Mouse (Mus musculus) heart, embryonic 13.5 days (tissue): ENCODE data around the gene Fam3c. TPM values are rescaled to one million over a fixed set of nuclear protein-coding genes. Genes with fewer than 3 reads are reported as not detected.
A peak's percentile ranks its signal among the peaks of the same experiment; 100 is the strongest.

Experiments
- ATAC-seq: fragments of 200-750 bp; cut with Nextera tagmentation; 2 replicates; pipeline ENCODE4 v1.8.0; 2017; ENCODE audit warnings: moderate TSS enrichment; ENCODE audit not compliant: insufficient number of reproducible peaks, low FRiP score, low TSS enrichment; ENCODE audit errors: extremely low read depth
- H3K27ac ChIP-seq: fragments of 300-500 bp; sonication (generic); replicated peaks from 2 replicates; pipeline ENCODE4 v1.5.1; 2015; ENCODE audit warnings: moderate library complexity, mild to moderate bottlenecking, inconsistent platforms
- H3K27me3 ChIP-seq: fragments of 300-500 bp; sonication (generic); replicated peaks from 2 replicates; pipeline ENCODE4 v1.6.1; 2015; ENCODE audit warnings: mild to moderate bottlenecking, inconsistent platforms
- H3K36me3 ChIP-seq: fragments of 300-500 bp; sonication (generic); 2 replicates; pipeline ENCODE4 v1.6.1; 2015; ENCODE audit warnings: mild to moderate bottlenecking, inconsistent platforms
- H3K4me1 ChIP-seq: fragments of 300-500 bp; sonication (generic); 2 replicates; pipeline ENCODE4 v1.6.1; 2015; ENCODE audit warnings: inconsistent platforms
- H3K4me2 ChIP-seq: fragments of 300-500 bp; sonication (generic); 2 replicates; pipeline ENCODE4 v1.6.1; 2015; ENCODE audit warnings: inconsistent platforms, mild to moderate bottlenecking, moderate library complexity
- H3K4me3 ChIP-seq: fragments of 300-500 bp; sonication (generic); 2 replicates; pipeline ENCODE4 v1.5.1; 2015; ENCODE audit warnings: moderate library complexity, mild to moderate bottlenecking, inconsistent platforms
- H3K9ac ChIP-seq: fragments of 300-500 bp; sonication (generic); 2 replicates; pipeline ENCODE4 v1.6.1; 2015; ENCODE audit warnings: inconsistent platforms, mild to moderate bottlenecking, moderate library complexity
- H3K9me3 ChIP-seq: fragments of 300-500 bp; sonication (generic); 2 replicates; pipeline ENCODE4 v1.6.1; 2016; ENCODE audit warnings: inconsistent platforms
- WGBS: fragments of 180-500 bp; shearing (Covaris S2); methylation state at CpG from one replicate; pipeline ENCODE4 v1.1.7; 2015; ENCODE audit warnings: mixed read lengths; 5-methylcytosine and 5-hydroxymethylcytosine counted together
- polyA plus RNA-seq: library from polyadenylated mRNA; unstranded; fragments of >200 nt; fragmentation: Nextera tagmentation; extraction: Ambion mirVana; gene quantifications from 2 replicates; pipeline ENCODE4 v1.2.1, GENCODE M21; 2015

The Fam3c gene
- polyA plus RNA-seq, 1 experiment from 2014 or later: 43.1 TPM

DNA sequence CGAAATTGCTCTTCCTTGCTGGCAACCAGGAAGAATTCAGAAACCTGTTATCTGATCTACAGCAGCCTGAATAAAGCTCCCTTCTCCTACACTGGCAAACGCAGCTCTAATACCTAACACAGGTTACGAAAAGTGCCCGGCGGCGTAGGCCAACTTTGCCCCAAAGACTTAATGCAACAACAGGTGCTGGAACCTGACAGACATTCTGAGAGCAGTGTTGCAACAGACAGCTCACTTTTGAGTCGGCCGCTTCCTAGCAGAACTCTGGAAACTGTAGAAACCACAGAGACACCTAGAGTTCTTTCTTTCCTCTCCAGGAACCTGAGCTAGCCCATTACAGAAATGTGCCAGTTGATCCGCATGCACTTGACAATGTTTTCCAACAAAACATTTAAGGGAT lies 4.5 kb downstream of the Fam3c start:
- ATAC-seq: no peak
- Histone ChIP-seq H3K4me3 (no peak overlapping the region), H3K9ac (no peak overlapping the region), H3K4me1 (peaks cover 57% of the 10 kb centered on the region), H3K4me2 (no peak overlapping the region), H3K27ac (no peak overlapping the region), H3K36me3 (no peaks in the 10 kb centered on the region), H3K27me3 (no peaks in the 10 kb centered on the region), H3K9me3 (no peaks in the 10 kb centered on the region)
- WGBS: 69% methylated on average over 9 of the region's 9 CpGs

DNA sequence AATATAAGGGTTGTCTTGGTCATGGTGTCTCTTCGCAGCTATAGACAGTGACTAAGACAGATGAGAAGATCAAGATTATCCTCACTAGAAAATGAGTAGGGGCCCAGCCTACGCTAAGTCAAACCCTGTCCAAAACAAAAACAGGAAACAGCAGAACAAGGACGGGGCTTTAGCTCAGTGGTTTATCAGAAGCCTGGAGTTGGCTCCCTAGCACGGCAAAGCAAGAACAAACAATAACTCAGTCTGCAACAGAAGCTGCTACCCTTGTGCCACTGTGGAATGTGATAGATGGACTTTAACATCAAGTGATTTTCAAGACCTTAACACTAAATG lies 5.8 kb downstream of the Fam3c start:
- H3K36me3 ChIP-seq: no peaks in the 10 kb centered on the region
- WGBS: 32% methylated on average over 4 of the region's 4 CpGs
- H3K27ac ChIP-seq: 0 out of 2 replicates have a peak overlapping the region, but pooled peaks have one; percentile 24
- no peaks in the 10 kb centered on the region for H3K27me3 ChIP-seq
- peak overlapping the region; percentile 26 for H3K4me2 ChIP-seq
- no peak overlapping the region for H3K9ac ChIP-seq
- no peak for ATAC-seq
- H3K4me1 ChIP-seq: peaks cover 63% of the 10 kb centered on the region
- H3K4me3 ChIP-seq: no peak overlapping the region
- no peaks in the 10 kb centered on the region for H3K9me3 ChIP-seq

DNA sequence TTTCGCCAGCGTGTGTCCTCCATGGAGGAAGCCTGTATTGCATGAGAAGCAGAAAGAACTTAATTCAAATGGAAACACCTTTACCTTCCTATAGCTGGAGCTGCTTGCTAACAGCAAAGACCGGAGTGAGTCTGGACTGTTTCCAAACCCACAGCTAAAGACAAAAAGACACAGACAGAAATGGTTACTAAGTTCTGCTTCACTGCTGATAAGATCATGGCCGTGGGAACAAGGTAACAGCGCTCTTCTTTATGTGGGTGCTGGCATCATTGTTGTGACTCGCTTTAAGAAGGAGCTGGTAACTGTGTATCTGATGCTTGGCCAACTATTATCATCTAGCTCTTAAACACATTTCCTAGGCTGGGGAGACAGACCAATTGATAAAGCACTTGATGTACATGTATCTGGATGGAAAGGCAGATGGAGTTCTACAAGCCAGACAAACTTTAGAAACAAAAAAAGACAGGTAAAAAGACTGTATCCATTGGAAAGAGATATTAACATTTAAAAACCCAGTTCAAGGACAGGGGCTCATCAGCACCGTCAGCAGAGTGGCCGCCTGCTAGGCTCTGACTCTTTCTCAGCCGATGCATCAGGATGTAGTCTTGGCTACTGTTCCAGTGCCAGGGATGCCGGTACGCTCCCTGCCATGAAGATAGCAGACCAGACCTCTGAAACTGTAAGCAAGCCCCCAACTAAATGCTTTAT lies 6.4 kb downstream of the Fam3c start:
- Histone ChIP-seq H3K27me3 (no peaks in the 10 kb centered on the region), H3K4me3 (no peak overlapping the region), H3K9ac (no peak overlapping the region), H3K9me3 (no peaks in the 10 kb centered on the region), H3K4me2 (peak overlapping the region; percentile 26; the same call in 1 of the 2 replicates), H3K36me3 (no peaks in the 10 kb centered on the region), H3K27ac (no peak overlapping the region), H3K4me1 (peaks cover 63% of the 10 kb centered on the region)
- 77% methylated on average over 11 of the region's 11 CpGs for WGBS
- ATAC-seq: no peak

DNA sequence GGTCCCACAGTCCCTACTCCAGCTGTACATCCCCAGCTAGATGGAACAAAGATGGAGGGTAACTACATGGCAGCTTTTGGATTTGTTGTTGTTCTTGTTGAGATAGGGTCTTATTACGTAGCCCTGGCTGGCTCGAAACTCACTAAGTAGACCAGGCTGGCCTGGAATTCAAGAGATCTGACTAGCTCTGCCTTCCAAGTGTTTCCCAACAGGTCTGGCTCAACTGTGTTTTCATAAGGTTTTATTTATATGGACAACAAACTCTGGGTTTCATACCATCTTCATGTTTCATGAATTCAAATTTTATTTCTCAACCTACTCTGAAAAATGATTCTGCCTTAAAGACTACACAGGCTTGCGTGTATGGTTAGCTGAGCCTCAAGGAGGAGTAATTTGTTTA lies 7.1 kb downstream of the Fam3c start:
- Histone ChIP-seq H3K4me3 (no peak overlapping the region), H3K9ac (no peak overlapping the region), H3K27ac (no peak overlapping the region), H3K4me1 (peaks cover 63% of the 10 kb centered on the region), H3K9me3 (no peaks in the 10 kb centered on the region), H3K27me3 (no peaks in the 10 kb centered on the region), H3K4me2 (no peak overlapping the region), H3K36me3 (no peaks in the 10 kb centered on the region)
- no peak for ATAC-seq
- 94% methylated on average over 3 of the region's 3 CpGs for WGBS

DNA sequence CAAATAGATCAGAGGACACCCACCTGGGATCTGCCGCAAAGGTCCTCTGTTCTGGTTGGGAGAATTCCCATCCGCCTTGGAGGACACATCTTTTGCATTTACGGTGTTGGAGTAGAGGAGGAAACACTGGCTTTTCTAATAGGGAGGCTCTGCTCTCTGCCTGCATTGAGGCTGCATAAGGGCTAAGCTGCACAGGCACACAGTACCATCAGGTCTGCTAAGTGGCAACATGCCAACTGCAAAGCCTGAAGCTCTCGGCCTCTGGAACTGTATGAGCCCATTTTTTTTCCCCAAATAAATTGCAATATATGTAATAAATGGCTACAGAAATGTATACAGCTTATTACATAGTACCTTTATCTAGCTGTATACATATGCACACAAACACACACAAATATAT lies 7.9 kb downstream of the Fam3c start:
- H3K27me3 ChIP-seq: no peaks in the 10 kb centered on the region
- no peaks in the 10 kb centered on the region for H3K9me3 ChIP-seq
- H3K4me1 ChIP-seq: peaks cover 62% of the 10 kb centered on the region
- H3K36me3 ChIP-seq: no peaks in the 10 kb centered on the region
- WGBS: 60% methylated on average over 4 of the region's 4 CpGs
- ATAC-seq: no peak
- peak overlapping the region; percentile 29; the same call in 1 of the 2 replicates for H3K9ac ChIP-seq
- no peak overlapping the region for H3K4me3 ChIP-seq
- H3K4me2 ChIP-seq: no peak overlapping the region
- H3K27ac ChIP-seq: 0 out of 2 replicates have a peak overlapping the region, but pooled peaks have one; percentile 20

DNA sequence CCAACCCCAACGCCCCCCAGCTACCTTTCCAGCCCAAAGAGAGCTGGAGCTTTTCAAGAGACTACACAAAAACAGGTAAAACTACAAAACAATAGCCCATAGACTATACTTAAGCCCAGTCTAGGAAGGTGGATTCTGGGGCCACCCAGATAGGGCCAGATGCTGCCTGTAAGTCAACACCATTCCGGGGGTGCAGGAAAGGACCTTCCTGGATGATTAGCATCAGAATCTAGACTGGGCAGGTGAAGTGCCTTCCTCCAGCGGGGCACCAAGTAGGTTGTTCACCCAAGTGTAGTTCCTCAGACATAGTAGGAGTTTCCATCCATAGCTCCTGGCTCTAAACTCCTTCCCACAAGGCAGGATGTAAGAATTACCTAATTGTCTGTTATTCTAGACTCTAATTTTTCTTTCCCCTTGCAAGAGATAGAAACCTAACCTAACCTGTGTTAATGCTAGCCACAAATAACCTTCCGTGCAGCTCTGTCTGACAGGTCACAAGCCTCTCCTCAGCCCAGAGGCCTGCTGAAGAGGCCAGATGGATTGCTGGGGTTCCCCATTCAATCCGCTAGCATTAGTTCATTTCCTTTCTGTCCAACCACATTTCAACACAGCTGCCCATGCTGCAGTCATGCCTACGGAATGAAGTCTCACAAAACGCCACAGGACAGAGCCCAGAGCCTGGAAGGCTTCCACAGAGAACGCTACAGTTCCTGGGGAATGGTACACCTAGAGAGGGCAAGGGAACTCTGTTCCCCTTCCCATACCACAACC lies 8.7 kb downstream of the Fam3c start:
- peak overlapping the region; percentile 29; the same call in 1 of the 2 replicates for H3K9ac ChIP-seq
- WGBS: 62% methylated on average over 8 of the region's 8 CpGs
- H3K9me3 ChIP-seq: no peaks in the 10 kb centered on the region
- H3K27me3 ChIP-seq: no peaks in the 10 kb centered on the region
- H3K27ac ChIP-seq: peak overlapping the region; percentile 20
- H3K36me3 ChIP-seq: no peaks in the 10 kb centered on the region
- no peak overlapping the region for H3K4me3 ChIP-seq
- H3K4me1 ChIP-seq: peaks cover 60% of the 10 kb centered on the region
- no peak for ATAC-seq
- no peak overlapping the region for H3K4me2 ChIP-seq

- H3K9me3 ChIP-seq: no peaks in the 10 kb centered on the region
- 32% methylated on average over 6 of the region's 6 CpGs for WGBS
- H3K27me3 ChIP-seq: no peaks in the 10 kb centered on the region
- no peak for ATAC-seq
- no peak overlapping the region for H3K4me3 ChIP-seq
- H3K4me1 ChIP-seq: peaks cover 47% of the 10 kb centered on the region
- H3K4me2 ChIP-seq: peak overlapping the region; percentile 42
- peak overlapping the region; percentile 76 for H3K27ac ChIP-seq
- H3K9ac ChIP-seq: no peak overlapping the region; the same call in 1 of the 2 replicates
- H3K36me3 ChIP-seq: peaks cover 12% of the 10 kb centered on the region
Measured at GRCm38 (mm10) chr6:22344443-22344842, 11.6 kb downstream of the Fam3c start.

GRCm38 (mm10) chr6:22343706-22344105 lies 12.3 kb downstream of the Fam3c start:
- no peaks in the 10 kb centered on the region for H3K27me3 ChIP-seq
- ATAC-seq: no peak
- H3K9me3 ChIP-seq: no peaks in the 10 kb centered on the region
- H3K36me3 ChIP-seq: peaks cover 14% of the 10 kb centered on the region
- no peak overlapping the region for H3K27ac ChIP-seq
- H3K4me1 ChIP-seq: peaks cover 45% of the 10 kb centered on the region
- H3K4me3 ChIP-seq: no peak overlapping the region
- WGBS: 83% methylated on average over 6 of the region's 6 CpGs
- H3K9ac ChIP-seq: no peak overlapping the region
- no peak overlapping the region for H3K4me2 ChIP-seq

DNA sequence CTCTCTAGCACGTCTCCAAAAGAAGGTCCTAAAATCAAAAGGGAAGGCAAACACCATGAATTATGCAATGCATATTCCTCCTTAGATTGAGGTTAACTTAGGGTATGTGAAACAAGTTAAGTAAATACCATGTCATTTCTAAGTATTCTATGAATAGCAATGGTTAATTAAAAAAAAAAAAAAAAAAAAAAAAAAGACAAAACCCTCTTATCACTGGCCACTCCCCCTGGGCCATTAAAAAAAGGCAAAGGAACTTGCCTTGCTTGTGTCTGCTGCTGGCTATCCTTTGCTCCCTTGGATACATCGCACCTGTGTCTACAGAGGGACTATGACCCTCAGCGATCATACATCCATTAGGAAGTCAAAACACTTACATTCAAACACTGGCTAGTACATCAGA lies 12.8 kb downstream of the Fam3c start:
- no peaks in the 10 kb centered on the region for H3K9me3 ChIP-seq
- H3K4me3 ChIP-seq: no peak overlapping the region
- peaks cover 45% of the 10 kb centered on the region for H3K4me1 ChIP-seq
- no peak overlapping the region for H3K9ac ChIP-seq
- H3K27ac ChIP-seq: no peak overlapping the region
- WGBS: 87% methylated on average over 3 of the region's 3 CpGs
- H3K4me2 ChIP-seq: no peak overlapping the region
- no peak for ATAC-seq
- no peaks in the 10 kb centered on the region for H3K27me3 ChIP-seq
- peaks cover 19% of the 10 kb centered on the region for H3K36me3 ChIP-seq

GRCm38 (mm10) chr6:22340779-22341178 lies 15.3 kb downstream of the Fam3c start:
- Histone ChIP-seq H3K4me1 (peaks cover 25% of the 10 kb centered on the region), H3K27ac (no peak overlapping the region), H3K27me3 (no peaks in the 10 kb centered on the region), H3K36me3 (peaks cover 34% of the 10 kb centered on the region), H3K9me3 (no peaks in the 10 kb centered on the region), H3K9ac (no peak overlapping the region), H3K4me3 (no peak overlapping the region), H3K4me2 (no peak overlapping the region)
- WGBS: 88% methylated on average over 14 of the region's 14 CpGs
- ATAC-seq: no peak

GRCm38 (mm10) chr6:22339763-22340542 lies 16.1 kb downstream of the Fam3c start:
- H3K9ac ChIP-seq: no peak overlapping the region
- H3K27me3 ChIP-seq: no peaks in the 10 kb centered on the region
- no peak overlapping the region for H3K4me2 ChIP-seq
- H3K27ac ChIP-seq: no peak overlapping the region
- peaks cover 34% of the 10 kb centered on the region for H3K36me3 ChIP-seq
- H3K4me1 ChIP-seq: peaks cover 17% of the 10 kb centered on the region
- 82% methylated on average over 15 of the region's 15 CpGs for WGBS
- H3K4me3 ChIP-seq: no peak overlapping the region
- ATAC-seq: no peak
- H3K9me3 ChIP-seq: no peaks in the 10 kb centered on the region
